Mouse (Mus musculus) gonadal fat pad, adult 2 months (tissue): ENCODE results near the gene Retreg1. TPM values are rescaled to one million over a fixed set of nuclear protein-coding genes. Genes with fewer than 3 reads are reported as not detected.
A peak's percentile ranks its signal among the peaks of the same experiment; 100 is the strongest.
"Not testable (repeated sequence)": the region's sequence is repeated elsewhere in the genome, so short reads cannot be mapped to it uniquely, and the experiment has no call there.

Experiments
- DNase-seq: peaks from one replicate; pipeline ENCODE4 v3.0.0-alpha.2; 2012; ENCODE audit warnings: low read depth
- polyA plus RNA-seq: library from polyadenylated mRNA; depleted of rRNA; stranded (reverse); fragments of >200 nt; gene quantifications from 2 replicates; pipeline ENCODE4 v1.2.3, GENCODE M21; 2012

The Retreg1 gene
- polyA plus RNA-seq, 1 experiment: 10.2 TPM

- DNase-seq: no peak
These were observed 103.5 kb downstream of the Retreg1 start for GRCm38 (mm10) chr15:25946482-25946881.

- no peak for DNase-seq
These were observed 104.4 kb downstream of the Retreg1 start for GRCm38 (mm10) chr15:25947383-25947782.

GRCm38 (mm10) chr15:25948257-25949223 lies 105.6 kb downstream of the Retreg1 start:
- DNase-seq: peak; percentile 55

- peak; percentile 70 for DNase-seq
These were observed 106.7 kb downstream of the Retreg1 start for GRCm38 (mm10) chr15:25949696-25950095.

GRCm38 (mm10) chr15:25950584-25950983 lies 107.6 kb downstream of the Retreg1 start:
- no peak for DNase-seq

- DNase-seq: no peak
These were observed 108.1 kb downstream of the Retreg1 start for GRCm38 (mm10) chr15:25951037-25951436.

- no peak for DNase-seq
These were observed 113.0 kb downstream of the Retreg1 start for GRCm38 (mm10) chr15:25956001-25956400.

GRCm38 (mm10) chr15:25956422-25957117 lies 113.6 kb downstream of the Retreg1 start:
- no peak for DNase-seq

- no peak for DNase-seq
These were observed 114.7 kb downstream of the Retreg1 start for GRCm38 (mm10) chr15:25957651-25958050.

GRCm38 (mm10) chr15:25959375-25959774 lies 116.4 kb downstream of the Retreg1 start:
- DNase-seq: no peak

- DNase-seq: no peak
These were observed 117.3 kb downstream of the Retreg1 start for GRCm38 (mm10) chr15:25960231-25960630.

GRCm38 (mm10) chr15:25966220-25966774 lies 123.3 kb downstream of the Retreg1 start:
- no peak for DNase-seq

GRCm38 (mm10) chr15:25971596-25971995 lies 128.6 kb downstream of the Retreg1 start:
- DNase-seq: no peak

GRCm38 (mm10) chr15:25972758-25973157 lies 129.8 kb downstream of the Retreg1 start:
- DNase-seq: no peak

GRCm38 (mm10) chr15:25974352-25974751 lies 131.4 kb downstream of the Retreg1 start:
- DNase-seq: no peak

GRCm38 (mm10) chr15:25975810-25976209 lies 132.8 kb downstream of the Retreg1 start:
- DNase-seq: no peak

- DNase-seq: not testable (repeated sequence)
These were observed 140.6 kb downstream of the Retreg1 start for GRCm38 (mm10) chr15:25983614-25984013.

GRCm38 (mm10) chr15:25984067-25984733 lies 141.2 kb downstream of the Retreg1 start, which contains the start of gene Zfp622:
Gene Zfp622 (plus strand): TSS chr15:25984366.
- DNase-seq: peak; percentile 84

GRCm38 (mm10) chr15:25984734-25985492 lies 141.9 kb downstream of the Retreg1 start:
- no peak for DNase-seq

- no peak for DNase-seq
These were observed 150.2 kb downstream of the Retreg1 start for GRCm38 (mm10) chr15:25992992-25993727.
